Mouse (Mus musculus): ENCODE data around the gene Tmem255a. TPM values are rescaled to one million over a fixed set of nuclear protein-coding genes. Genes with fewer than 3 reads are reported as not detected.
"Not testable (repeated sequence)": the region's sequence is repeated elsewhere in the genome, so short reads cannot be mapped to it uniquely, and the experiment has no call there.

The Tmem255a gene
- polyA plus RNA-seq, 1 experiment from 2014 or later: 44.8 TPM

DNA sequence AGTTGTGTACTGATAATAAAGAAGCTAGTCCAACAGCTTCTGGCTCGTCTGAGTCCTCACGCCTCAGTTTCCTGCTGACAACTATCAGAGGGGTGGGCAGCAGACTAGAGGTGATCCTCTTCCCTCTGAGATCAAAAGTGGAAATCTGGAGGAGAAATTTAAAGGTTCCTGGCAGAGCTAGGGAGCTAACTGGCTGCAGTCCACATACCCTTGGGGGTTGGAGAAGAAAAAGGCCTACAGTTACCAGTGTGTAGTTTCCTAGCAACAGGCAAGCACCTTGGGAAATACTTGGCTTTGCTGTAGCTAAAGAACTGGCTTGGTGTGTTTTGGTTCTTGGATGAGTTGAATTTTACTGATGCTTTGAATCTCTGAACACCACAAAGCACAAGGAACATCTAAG is 50.4 kb downstream of the Tmem255a start:
- no peaks in the 10 kb centered on the region for H3K4me1 ChIP-seq (replicated peaks)
- H3K27ac ChIP-seq: no peak overlapping the region
- no peaks in the 10 kb centered on the region for H3K9me3 ChIP-seq
- H3K36me3 ChIP-seq: no peaks in the 10 kb centered on the region
- H3K4me2 ChIP-seq: no peak overlapping the region
- H3K27me3 ChIP-seq: no peaks in the 10 kb centered on the region
- no peak for ATAC-seq (ENCODE audit: low FRiP score)
- WGBS: 79% methylated on average over 2 of the region's 2 CpGs
- no peak overlapping the region for H3K4me3 ChIP-seq
- no peak overlapping the region for H3K9ac ChIP-seq

DNA sequence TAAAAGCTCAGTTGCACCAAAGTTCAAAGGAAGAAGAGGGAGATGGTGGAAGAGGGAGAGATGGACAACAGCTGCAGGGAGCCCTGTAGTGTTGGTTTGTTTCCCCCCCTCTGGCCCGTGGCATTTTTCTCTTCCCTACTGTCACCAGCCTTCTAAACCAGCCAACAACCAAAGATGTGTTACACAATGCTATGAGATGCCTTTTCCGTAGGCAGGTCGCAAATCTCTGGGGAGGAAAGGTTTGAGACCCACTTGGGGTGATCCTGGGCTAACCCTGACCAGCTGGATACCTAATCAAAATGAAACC is 61.8 kb downstream of the Tmem255a start:
- Histone ChIP-seq H3K27ac (peak overlapping the region; percentile 90; the same call in 1 of the 2 replicates), H3K4me3 (peak overlapping the region; percentile 63), H3K9me3 (no peaks in the 10 kb centered on the region), H3K4me2 (peak overlapping the region; percentile 65), H3K9ac (peak overlapping the region; percentile 85), H3K4me1 (replicated peaks) (peaks cover 7% of the 10 kb centered on the region), H3K27me3 (no peaks in the 10 kb centered on the region), H3K36me3 (peaks cover 6% of the 10 kb centered on the region)
- 26% methylated on average over 3 of the region's 3 CpGs for WGBS
- ATAC-seq (ENCODE audit: low FRiP score): peak; percentile 44

DNA sequence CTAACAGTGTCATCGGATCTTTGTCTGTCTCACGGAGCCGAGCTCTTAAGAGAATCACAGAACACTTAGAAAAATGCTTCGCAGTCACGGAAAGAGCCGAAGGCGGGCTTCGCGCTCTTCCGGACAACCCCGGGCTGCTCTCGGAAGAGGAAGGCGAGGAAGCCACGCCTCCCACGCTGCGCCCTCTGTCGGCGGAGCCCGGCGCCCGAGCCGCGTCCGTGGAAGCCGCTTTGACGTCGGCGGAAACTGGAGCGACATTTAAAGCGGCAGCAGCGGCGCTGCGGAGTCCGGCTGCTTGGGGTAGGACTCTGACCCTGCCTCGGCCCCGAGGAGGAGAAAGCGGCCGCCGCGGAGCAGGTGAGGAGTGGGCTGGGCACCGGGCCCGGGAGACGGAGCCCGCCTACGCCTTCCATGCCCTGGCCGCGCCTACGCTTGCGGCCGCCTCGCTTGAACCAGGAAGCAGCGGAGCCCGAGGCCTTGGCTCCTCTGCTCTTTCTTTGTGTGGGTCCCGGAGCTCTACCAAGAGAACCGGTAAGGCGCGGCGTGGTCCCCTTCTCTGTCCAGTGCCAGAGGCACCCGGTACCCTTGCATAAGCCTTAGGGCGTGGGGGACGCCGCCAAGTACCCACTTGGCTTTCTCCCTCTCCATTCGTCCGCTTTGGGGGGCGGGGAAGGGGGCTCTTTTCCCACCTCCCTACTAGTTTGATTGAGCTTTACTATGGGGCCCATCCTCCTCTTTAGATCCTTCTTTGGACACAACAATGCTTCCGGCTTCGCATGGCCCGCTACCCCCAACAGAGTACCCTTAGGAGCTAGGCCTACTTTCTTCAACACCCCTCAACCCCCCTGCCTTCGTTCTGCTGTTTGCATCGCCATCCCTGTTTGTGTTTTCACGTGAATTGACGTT is 62.4 kb downstream of the Tmem255a start, which contains the start of gene Zbtb33:
TSS of gene Zbtb33 (plus strand) at position 242 of the 906 bp plus-strand sequence.
- peak; percentile 95 for ATAC-seq (ENCODE audit: low FRiP score)
- peak within 1 kb of the TSS; percentile 63 for H3K4me3 ChIP-seq
- H3K9me3 ChIP-seq: no peaks in the 10 kb centered on the region
- H3K27me3 ChIP-seq: no peaks in the 10 kb centered on the region
- peaks cover 6% of the 10 kb centered on the region for H3K36me3 ChIP-seq
- peak within 1 kb of the TSS; percentile 90 for H3K27ac ChIP-seq
- WGBS: 14% methylated on average over 70 of the region's 72 CpGs
- H3K9ac ChIP-seq: peak within 1 kb of the TSS; percentile 85
- H3K4me1 ChIP-seq (replicated peaks): peaks cover 7% of the 10 kb centered on the region
- peak within 1 kb of the TSS; percentile 65 for H3K4me2 ChIP-seq

DNA sequence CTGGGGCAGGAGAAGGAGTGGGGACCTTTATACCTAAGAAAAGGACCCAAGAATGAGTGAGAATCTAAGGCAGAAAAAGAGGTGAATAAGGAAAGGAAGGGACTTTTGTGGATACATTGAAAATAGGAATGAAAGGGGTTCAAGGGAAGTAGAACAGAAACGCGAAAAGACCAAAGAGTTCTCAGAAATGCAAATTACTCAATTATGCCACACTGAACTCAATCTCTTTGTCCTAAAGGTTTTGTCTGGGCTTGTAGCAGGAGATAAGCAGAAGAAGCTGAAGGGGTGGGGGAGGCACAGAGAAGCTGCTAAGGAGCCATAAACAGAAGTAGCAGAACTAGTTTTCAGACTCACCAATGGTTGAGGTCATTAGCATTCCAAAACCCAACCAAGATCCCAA is 66.7 kb downstream of the Tmem255a start:
- H3K9me3 ChIP-seq: no peaks in the 10 kb centered on the region
- H3K4me3 ChIP-seq: no peak overlapping the region
- no peak overlapping the region for H3K4me2 ChIP-seq
- no peak for ATAC-seq (ENCODE audit: low FRiP score)
- no peaks in the 10 kb centered on the region for H3K27me3 ChIP-seq
- no peaks in the 10 kb centered on the region for H3K4me1 ChIP-seq (replicated peaks)
- H3K9ac ChIP-seq: no peak overlapping the region
- no peaks in the 10 kb centered on the region for H3K36me3 ChIP-seq
- 42% methylated on average over 2 of the region's 2 CpGs for WGBS
- H3K27ac ChIP-seq: no peak overlapping the region

DNA sequence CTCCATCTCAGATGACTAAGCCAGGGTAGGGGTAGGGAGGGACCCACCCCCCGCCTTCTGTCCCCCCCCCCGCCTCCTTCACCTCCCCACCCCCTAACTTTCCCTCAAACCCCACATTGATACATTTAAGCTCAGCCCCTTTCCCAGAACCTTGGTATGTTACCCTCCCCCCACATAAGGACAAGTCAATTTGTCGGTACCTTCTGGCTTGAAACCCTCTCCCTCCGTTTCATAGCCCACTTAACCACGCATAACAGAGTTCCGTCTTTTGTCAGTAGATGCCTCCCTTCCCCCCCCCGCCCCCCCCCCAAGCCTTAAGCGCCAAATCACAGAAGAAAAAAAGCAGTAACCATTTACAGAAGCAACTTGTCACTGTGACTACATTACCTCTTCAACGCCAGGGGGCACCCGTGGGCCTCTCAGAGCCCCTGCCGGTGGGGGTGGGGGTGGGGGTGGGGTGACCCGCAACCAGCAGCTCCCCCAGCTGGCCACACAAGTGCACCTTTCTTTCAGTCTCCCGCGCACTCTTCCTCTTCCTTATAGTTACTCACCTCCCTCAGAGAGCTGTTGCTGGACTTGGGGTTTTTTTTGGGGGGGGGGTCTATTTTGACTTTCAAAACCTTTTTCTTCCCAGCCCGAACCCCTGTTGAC is 70.5 kb downstream of the Tmem255a start:
- no peaks in the 10 kb centered on the region for H3K36me3 ChIP-seq
- no peak overlapping the region; the same call in 1 of the 2 replicates for H3K4me3 ChIP-seq
- no peaks in the 10 kb centered on the region for H3K27me3 ChIP-seq
- H3K9me3 ChIP-seq: peaks cover 4% of the 10 kb centered on the region; the same call in 1 of the 2 replicates
- peak overlapping the region; percentile 66 for H3K4me2 ChIP-seq
- peak; percentile 47 for ATAC-seq (ENCODE audit: low FRiP score)
- 9% methylated on average over 14 of the region's 15 CpGs for WGBS
- H3K27ac ChIP-seq: no peak overlapping the region
- H3K9ac ChIP-seq: no peak overlapping the region
- no peaks in the 10 kb centered on the region for H3K4me1 ChIP-seq (replicated peaks)

DNA sequence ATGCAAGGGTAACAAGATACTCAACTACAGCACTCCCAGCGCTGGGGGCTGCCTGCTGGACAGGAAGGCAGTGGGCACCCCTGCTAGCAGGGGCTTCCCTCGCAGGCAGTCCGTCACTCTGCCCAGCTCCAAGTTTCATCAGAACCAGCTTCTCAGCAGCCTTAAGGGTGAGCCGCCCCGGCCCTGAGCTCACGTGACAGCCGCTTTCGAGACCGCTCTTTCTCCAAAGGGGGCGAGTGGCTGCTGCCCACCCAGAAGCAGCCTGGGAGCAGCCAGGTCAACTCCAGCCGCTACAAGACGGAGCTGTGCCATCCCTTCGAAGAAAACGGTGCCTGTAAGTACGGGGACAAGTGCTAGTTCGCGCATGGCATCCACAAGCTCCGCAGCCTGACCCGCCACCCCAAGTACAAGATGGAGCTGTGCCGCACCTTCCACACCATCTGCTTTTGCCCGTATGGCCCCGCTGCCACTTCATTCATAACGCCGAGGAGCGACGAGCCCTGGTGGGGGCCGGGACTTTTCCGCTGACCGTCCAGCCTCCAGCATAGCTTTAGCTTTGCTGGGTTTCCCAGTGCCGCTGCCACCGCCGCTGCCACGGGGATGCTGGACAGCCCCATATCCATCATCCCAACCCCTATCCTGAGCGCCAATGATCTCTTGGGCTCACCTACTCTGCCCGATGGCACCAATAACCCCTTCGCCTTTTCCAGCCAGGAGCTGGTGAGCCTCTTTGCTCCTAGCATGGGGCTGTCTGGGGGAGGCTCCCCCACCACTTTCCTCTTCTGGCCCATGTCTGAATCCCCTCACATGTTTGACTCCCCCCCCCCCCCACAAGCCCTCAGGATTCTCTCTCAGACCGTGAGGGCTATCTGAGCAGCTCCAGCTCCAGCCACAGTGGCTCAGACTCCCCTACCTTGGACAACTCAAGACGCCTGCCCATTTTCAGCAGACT is 71.3 kb downstream of the Tmem255a start:
- Histone ChIP-seq H3K27ac (no peak overlapping the region), H3K4me3 (peak overlapping the region; percentile 42), H3K9ac (peak overlapping the region; percentile 60; the same call in 1 of the 2 replicates), H3K9me3 (peaks cover 4% of the 10 kb centered on the region; the same call in 1 of the 2 replicates), H3K4me1 (replicated peaks) (no peaks in the 10 kb centered on the region), H3K36me3 (no peaks in the 10 kb centered on the region), H3K27me3 (no peaks in the 10 kb centered on the region), H3K4me2 (peak overlapping the region; percentile 66)
- ATAC-seq (ENCODE audit: low FRiP score): peak; percentile 81
- 19% methylated on average over 38 of the region's 38 CpGs for WGBS

DNA sequence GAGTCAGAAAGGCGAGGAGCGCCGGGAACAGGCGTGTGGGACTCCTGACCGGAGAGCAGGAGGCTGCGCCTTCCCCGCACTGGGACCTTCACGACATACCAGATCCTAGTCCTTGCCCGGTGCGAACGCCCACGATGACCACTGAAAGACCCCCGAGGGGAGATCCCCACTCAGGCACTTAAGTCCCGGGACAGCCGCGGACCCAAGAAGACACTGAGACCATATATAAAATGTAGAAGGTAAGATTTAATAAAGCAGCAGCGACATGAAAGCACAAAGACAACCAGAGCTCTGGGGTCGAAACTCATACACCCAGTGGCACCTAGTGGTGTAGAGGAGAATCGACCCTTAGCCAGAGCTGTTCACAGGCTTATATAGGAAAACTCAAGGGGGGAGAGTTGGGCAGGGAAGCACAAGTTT is 72.3 kb downstream of the Tmem255a start:
- H3K36me3 ChIP-seq; H3K4me1 ChIP-seq (replicated peaks); H3K9me3 ChIP-seq; H3K27ac ChIP-seq; H3K27me3 ChIP-seq: not testable (repeated sequence)
- peak overlapping the region; percentile 29 for H3K4me3 ChIP-seq
- WGBS: 30% methylated on average over 19 of the region's 19 CpGs
- 0 out of 2 replicates have a peak overlapping the region, but pooled peaks have one; percentile 29 for H3K9ac ChIP-seq
- peak overlapping the region; percentile 44 for H3K4me2 ChIP-seq
- ATAC-seq (ENCODE audit: low FRiP score): peak; percentile 85

DNA sequence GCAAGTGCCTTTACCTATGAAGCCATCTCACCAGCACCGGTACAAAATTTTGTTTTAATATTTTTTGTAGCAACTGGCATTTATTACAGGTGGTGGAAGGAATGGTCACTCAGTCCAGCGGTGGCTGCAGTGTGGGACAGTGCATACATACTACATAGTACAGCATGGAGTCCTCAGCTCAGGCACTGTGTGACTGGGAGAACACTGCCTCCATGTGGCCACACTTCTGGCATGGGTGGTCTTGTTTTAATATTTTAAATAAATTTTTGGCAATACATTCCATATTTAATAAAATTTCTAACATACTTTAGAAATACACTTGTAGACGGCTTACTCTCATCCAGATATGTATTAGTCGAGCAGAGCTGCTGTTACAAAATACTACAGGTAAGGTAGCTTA is 85.6 kb downstream of the Tmem255a start:
- Histone ChIP-seq H3K9me3 (no peaks in the 10 kb centered on the region), H3K4me2 (no peak overlapping the region), H3K4me3 (no peak overlapping the region), H3K27me3 (no peaks in the 10 kb centered on the region), H3K36me3 (no peaks in the 10 kb centered on the region), H3K27ac (no peak overlapping the region), H3K9ac (no peak overlapping the region), H3K4me1 (replicated peaks) (no peaks in the 10 kb centered on the region)
- ATAC-seq (ENCODE audit: low FRiP score): no peak
- WGBS: 79% methylated on average over 4 of the region's 4 CpGs

DNA sequence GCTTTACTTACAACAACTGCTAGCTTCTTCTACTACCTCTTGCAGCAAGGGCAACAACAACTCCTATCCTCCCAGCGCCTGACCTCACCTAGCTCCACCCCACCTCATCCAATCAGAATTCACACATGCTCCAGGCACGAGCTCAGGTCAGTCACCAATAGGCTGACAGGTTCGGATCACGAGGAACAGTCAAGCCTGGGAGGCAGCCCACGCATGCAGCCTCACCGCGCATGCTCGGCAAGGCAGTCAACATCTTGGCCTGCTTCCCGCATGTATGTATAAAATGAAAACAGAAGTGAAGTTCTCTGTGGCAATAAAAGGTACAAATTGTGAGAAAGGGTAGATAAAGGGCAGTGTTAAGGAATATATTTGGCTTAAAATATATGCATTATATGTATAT is 86.2 kb downstream of the Tmem255a start:
- Histone ChIP-seq H3K9me3 (no peaks in the 10 kb centered on the region), H3K4me3 (no peak overlapping the region), H3K4me1 (replicated peaks) (no peaks in the 10 kb centered on the region), H3K9ac (no peak overlapping the region), H3K27ac (no peak overlapping the region), H3K36me3 (no peaks in the 10 kb centered on the region), H3K4me2 (no peak overlapping the region), H3K27me3 (no peaks in the 10 kb centered on the region)
- WGBS: 74% methylated on average over 9 of the region's 9 CpGs
- ATAC-seq (ENCODE audit: low FRiP score): no peak

DNA sequence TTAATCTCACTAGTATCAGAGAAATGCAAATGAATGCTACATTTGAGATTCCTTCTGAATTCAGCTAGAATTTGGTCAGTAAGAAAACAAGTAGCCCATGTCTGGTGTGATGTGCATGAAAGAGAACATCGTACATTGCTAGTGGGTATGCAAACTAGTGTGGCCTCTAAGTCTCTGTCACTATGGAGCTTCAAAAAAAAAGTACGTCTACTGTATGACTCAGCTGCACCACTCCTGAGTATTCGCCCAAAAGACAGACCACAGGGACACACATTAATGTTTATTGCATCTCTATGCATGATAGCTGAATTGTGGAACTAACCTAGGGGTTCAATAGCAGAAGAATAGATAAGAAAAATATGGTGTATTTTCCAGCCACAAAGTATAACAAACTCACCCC is 86.9 kb downstream of the Tmem255a start:
- no peaks in the 10 kb centered on the region for H3K27me3 ChIP-seq
- ATAC-seq (ENCODE audit: low FRiP score): no peak
- no peak overlapping the region for H3K4me2 ChIP-seq
- WGBS: 92% methylated on average over 3 of the region's 3 CpGs
- no peaks in the 10 kb centered on the region for H3K4me1 ChIP-seq (replicated peaks)
- no peak overlapping the region for H3K27ac ChIP-seq
- H3K9me3 ChIP-seq: no peaks in the 10 kb centered on the region
- no peak overlapping the region for H3K9ac ChIP-seq
- H3K36me3 ChIP-seq: no peaks in the 10 kb centered on the region
- H3K4me3 ChIP-seq: no peak overlapping the region

DNA sequence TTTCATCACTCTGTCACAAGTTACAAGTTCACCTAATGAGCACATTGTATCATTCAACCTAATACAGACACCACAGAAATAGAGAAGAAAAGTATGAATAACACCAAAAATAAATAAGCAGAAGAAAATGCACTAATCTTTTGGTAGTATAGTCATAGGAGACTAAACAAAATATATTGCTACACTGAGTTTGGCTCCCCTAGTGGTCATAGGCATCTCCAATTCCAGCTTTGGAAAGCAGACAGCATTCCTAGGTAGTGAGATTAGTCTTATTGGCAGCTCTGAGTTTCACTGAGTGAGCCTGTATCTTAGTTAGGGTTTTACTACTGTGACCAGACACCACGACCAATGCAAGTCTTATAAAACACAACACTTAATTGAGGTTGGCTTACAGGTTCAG is 93.1 kb downstream of the Tmem255a start:
- H3K9ac ChIP-seq: no peak overlapping the region
- ATAC-seq (ENCODE audit: low FRiP score): no peak
- no peaks in the 10 kb centered on the region for H3K36me3 ChIP-seq
- WGBS: 67% methylated on average over 1 of the region's 1 CpGs
- H3K4me2 ChIP-seq: no peak overlapping the region
- H3K4me3 ChIP-seq: no peak overlapping the region
- H3K9me3 ChIP-seq: no peaks in the 10 kb centered on the region
- no peaks in the 10 kb centered on the region for H3K4me1 ChIP-seq (replicated peaks)
- no peak overlapping the region for H3K27ac ChIP-seq
- no peaks in the 10 kb centered on the region for H3K27me3 ChIP-seq
